Mouse (Mus musculus): ENCODE measurements around the gene Hdgfl3. TPM values are rescaled to one million over a fixed set of nuclear protein-coding genes. Genes with fewer than 3 reads are reported as not detected.
A peak's percentile ranks its signal among the peaks of the same experiment; 100 is the strongest.

The Hdgfl3 gene
- total RNA-seq, 1 experiment from 2014 or later: 2.8 TPM

GRCm38 (mm10) chr7:81920314-81920713 is 14.0 kb downstream of the Hdgfl3 start:
- ATAC-seq (replicated peaks; ENCODE audit: insufficient number of reproducible peaks, low FRiP score, low TSS enrichment, poor library complexity, severe bottlenecking): no peak

GRCm38 (mm10) chr7:81918316-81918715 is 16.0 kb downstream of the Hdgfl3 start:
- no peak for ATAC-seq (replicated peaks; ENCODE audit: insufficient number of reproducible peaks, low FRiP score, low TSS enrichment, poor library complexity, severe bottlenecking)

GRCm38 (mm10) chr7:81904926-81905325 is 29.3 kb downstream of the Hdgfl3 start:
- ATAC-seq (replicated peaks; ENCODE audit: insufficient number of reproducible peaks, low FRiP score, low TSS enrichment, poor library complexity, severe bottlenecking): no peak

- no peak for ATAC-seq (replicated peaks; ENCODE audit: insufficient number of reproducible peaks, low FRiP score, low TSS enrichment, poor library complexity, severe bottlenecking)
Observed at GRCm38 (mm10) chr7:81904094-81904493, 30.2 kb downstream of the Hdgfl3 start.

GRCm38 (mm10) chr7:81899361-81899760 is 34.9 kb downstream of the Hdgfl3 start:
- ATAC-seq (replicated peaks; ENCODE audit: insufficient number of reproducible peaks, low FRiP score, low TSS enrichment, poor library complexity, severe bottlenecking): no peak

GRCm38 (mm10) chr7:81885128-81885527 is 49.1 kb downstream of the Hdgfl3 start:
- no peak for ATAC-seq (replicated peaks; ENCODE audit: insufficient number of reproducible peaks, low FRiP score, low TSS enrichment, poor library complexity, severe bottlenecking)

- no peak for ATAC-seq (replicated peaks; ENCODE audit: insufficient number of reproducible peaks, low FRiP score, low TSS enrichment, poor library complexity, severe bottlenecking)
Observed at GRCm38 (mm10) chr7:81881600-81881999, 52.7 kb downstream of the Hdgfl3 start.

GRCm38 (mm10) chr7:81880797-81881196 is 53.5 kb downstream of the Hdgfl3 start:
- no peak for ATAC-seq (replicated peaks; ENCODE audit: insufficient number of reproducible peaks, low FRiP score, low TSS enrichment, poor library complexity, severe bottlenecking)

GRCm38 (mm10) chr7:81880286-81880685 is 54.0 kb downstream of the Hdgfl3 start:
- no peak for ATAC-seq (replicated peaks; ENCODE audit: insufficient number of reproducible peaks, low FRiP score, low TSS enrichment, poor library complexity, severe bottlenecking)

- ATAC-seq (replicated peaks; ENCODE audit: insufficient number of reproducible peaks, low FRiP score, low TSS enrichment, poor library complexity, severe bottlenecking): no peak
Observed at GRCm38 (mm10) chr7:81875372-81875771, 58.9 kb downstream of the Hdgfl3 start.

- no peak for ATAC-seq (replicated peaks; ENCODE audit: insufficient number of reproducible peaks, low FRiP score, low TSS enrichment, poor library complexity, severe bottlenecking)
Observed at GRCm38 (mm10) chr7:81874636-81875035, 59.6 kb downstream of the Hdgfl3 start.

GRCm38 (mm10) chr7:81873807-81874206 is 60.5 kb downstream of the Hdgfl3 start:
- no peak for ATAC-seq (replicated peaks; ENCODE audit: insufficient number of reproducible peaks, low FRiP score, low TSS enrichment, poor library complexity, severe bottlenecking)

GRCm38 (mm10) chr7:81872493-81873013 is 61.7 kb downstream of the Hdgfl3 start:
- no peak for ATAC-seq (replicated peaks; ENCODE audit: insufficient number of reproducible peaks, low FRiP score, low TSS enrichment, poor library complexity, severe bottlenecking)

- peak; percentile 70 for ATAC-seq (replicated peaks; ENCODE audit: insufficient number of reproducible peaks, low FRiP score, low TSS enrichment, poor library complexity, severe bottlenecking)
Observed at GRCm38 (mm10) chr7:81868158-81868557, 66.1 kb downstream of the Hdgfl3 start.

- ATAC-seq (replicated peaks; ENCODE audit: insufficient number of reproducible peaks, low FRiP score, low TSS enrichment, poor library complexity, severe bottlenecking): no peak
Observed at GRCm38 (mm10) chr7:81867231-81867930, 66.9 kb downstream of the Hdgfl3 start.

- ATAC-seq (replicated peaks; ENCODE audit: insufficient number of reproducible peaks, low FRiP score, low TSS enrichment, poor library complexity, severe bottlenecking): no peak
Observed at GRCm38 (mm10) chr7:81865937-81866336, 68.3 kb downstream of the Hdgfl3 start.

- ATAC-seq (replicated peaks; ENCODE audit: insufficient number of reproducible peaks, low FRiP score, low TSS enrichment, poor library complexity, severe bottlenecking): no peak
Observed at GRCm38 (mm10) chr7:81864552-81864951, 69.7 kb downstream of the Hdgfl3 start.

- ATAC-seq (replicated peaks; ENCODE audit: insufficient number of reproducible peaks, low FRiP score, low TSS enrichment, poor library complexity, severe bottlenecking): peak; percentile 47
Observed at GRCm38 (mm10) chr7:81862587-81863583, 71.4 kb downstream of the Hdgfl3 start.

GRCm38 (mm10) chr7:81861921-81862320 is 72.4 kb downstream of the Hdgfl3 start:
- ATAC-seq (replicated peaks; ENCODE audit: insufficient number of reproducible peaks, low FRiP score, low TSS enrichment, poor library complexity, severe bottlenecking): no peak

Data from monocyte, adult 5-6 weeks (primary cell).